Mouse (Mus musculus) megakaryocyte, embryonic 14.5 days (primary cell): ENCODE measurements around the gene 4932415D10Rik. TPM values are rescaled to one million over a fixed set of nuclear protein-coding genes. Genes with fewer than 3 reads are reported as not detected.

Experiments
- H3K27me3 ChIP-seq: replicated peaks from 2 replicates; pipeline ENCODE3; 2012; ENCODE audit warnings: inconsistent platforms
- H3K36me3 ChIP-seq: replicated peaks from 2 replicates; pipeline ENCODE3; 2012; ENCODE audit warnings: low read length, inconsistent platforms, mixed read lengths
- H3K4me1 ChIP-seq: 2 replicates; pipeline ENCODE4 v1.6.1; 2012; ENCODE audit warnings: inconsistent platforms
- H3K4me3 ChIP-seq: replicated peaks from 2 replicates; pipeline ENCODE3; 2012; ENCODE audit warnings: moderate library complexity, mild to moderate bottlenecking, inconsistent platforms
- H3K9me3 ChIP-seq: 2 replicates; pipeline ENCODE4 v1.6.1; 2012; ENCODE audit warnings: inconsistent platforms
- FLI1 ChIP-seq: IDR thresholded peaks from 2 replicates; pipeline ENCODE4 v1.6.1; 2012; ENCODE audit warnings: low read length, inconsistent platforms, mixed read lengths
- GATA1 ChIP-seq: IDR thresholded peaks from 3 replicates; pipeline ENCODE4 v1.6.1; 2012; ENCODE audit warnings: mixed read lengths, low read length, inconsistent platforms, borderline replicate concordance
- polyA plus RNA-seq: library from polyadenylated mRNA; stranded (reverse); fragments of >175 nt; gene quantifications from 2 replicates; pipeline ENCODE4 v1.2.3, GENCODE M21; 2012; ENCODE audit warnings: low replicate concordance; ENCODE audit not compliant: insufficient read depth

Gene 4932415D10Rik
- polyA plus RNA-seq, 1 experiment: not detected

DNA sequence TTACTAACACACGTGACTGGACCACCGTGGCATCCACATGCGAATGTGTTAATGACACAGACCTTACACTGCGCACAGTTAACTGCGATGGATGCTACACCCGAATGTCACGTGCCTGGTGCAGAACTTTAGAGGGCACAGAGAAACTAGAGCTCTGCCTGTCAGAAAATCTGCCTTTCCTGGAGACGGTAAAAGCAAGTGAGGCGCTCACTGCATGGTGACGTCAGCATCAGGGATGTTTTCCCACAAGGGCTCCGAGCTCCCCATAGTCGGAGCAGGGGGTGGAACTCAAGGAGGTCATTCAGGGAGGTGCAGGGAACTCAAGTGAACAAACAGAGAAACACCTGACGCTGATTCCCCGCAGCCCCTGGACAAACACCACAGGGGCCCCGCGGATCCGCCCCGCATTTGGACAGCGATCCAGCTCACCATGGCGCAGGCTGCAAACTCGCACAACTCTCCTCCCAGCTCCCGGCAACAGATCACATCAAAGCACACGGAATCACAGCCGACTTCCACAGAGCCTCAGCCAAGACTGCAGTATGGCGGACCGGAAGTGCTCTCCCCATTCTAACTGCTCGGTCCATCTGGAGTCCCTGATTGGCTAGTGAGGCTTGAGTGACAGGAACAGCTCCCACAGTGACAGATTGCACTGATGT, 75.5 kb downstream of the 4932415D10Rik start, which contains the start of gene Zfp938:
Gene Zfp938, minus strand, starts transcription at position 539 of the 659 bp plus-strand sequence.
- Histone ChIP-seq H3K4me1 (peaks cover 18% of the 10 kb centered on the region), H3K36me3 (peaks cover 2% of the 10 kb centered on the region), H3K9me3 (peaks cover 7% of the 10 kb centered on the region), H3K27me3 (no peaks in the 10 kb centered on the region), H3K4me3 (peak within 1 kb of the TSS; percentile 94)
- no peak for TF ChIP-seq FLI1
- TF ChIP-seq GATA1: no peak

Other genes starting within 250 kb of the 4932415D10Rik start
- gene BC024063, start 233.2 kb downstream of the 4932415D10Rik start, polyA plus RNA-seq: not detected in 2 replicates
- gene AU041133, start 188.6 kb downstream of the 4932415D10Rik start, polyA plus RNA-seq: not detected in 2 replicates
- gene Zfp938, start 75.3 kb downstream of the 4932415D10Rik start, polyA plus RNA-seq: 0.17 TPM in 1 of 2 replicates, not detected in the other
- gene Gm4924, start 37.7 kb upstream of the 4932415D10Rik start, polyA plus RNA-seq: not detected in 2 replicates
- not detected in 2 replicates for gene Gm1553, start 176.0 kb upstream of the 4932415D10Rik start, polyA plus RNA-seq